Mouse (Mus musculus): ENCODE measurements around the gene Ube2g2. TPM values are rescaled to one million over a fixed set of nuclear protein-coding genes. Genes with fewer than 3 reads are reported as not detected.

Ube2g2 gene
- total RNA-seq, 2 experiments from 2014 or later, result 32.6 to 39.9 TPM

GRCm38 (mm10) chr10:77627497-77627896 lies 5.4 kb downstream of the Ube2g2 start:
- peak; percentile 67 to 82 for DNase-seq (ENCODE audit: extremely low spot score in 1 of 2, low spot score in 2 of 2)
- intact Hi-C loops (cut with DNase I), result loop anchor here (10.0 kb wide), 1 partner anchor 347 kb away; the partner anchor contains the start of genes 1810043G02Rik and Trpm2

- no peak for DNase-seq (ENCODE audit: extremely low spot score in 1 of 2, low spot score in 2 of 2)
- intact Hi-C loops (cut with DNase I), result loop anchor here (10.0 kb wide), 1 partner anchor 346 kb away; the partner anchor contains the start of genes 1810043G02Rik and Trpm2
Measured at GRCm38 (mm10) chr10:77629163-77629562, 7.1 kb downstream of the Ube2g2 start.

DNA sequence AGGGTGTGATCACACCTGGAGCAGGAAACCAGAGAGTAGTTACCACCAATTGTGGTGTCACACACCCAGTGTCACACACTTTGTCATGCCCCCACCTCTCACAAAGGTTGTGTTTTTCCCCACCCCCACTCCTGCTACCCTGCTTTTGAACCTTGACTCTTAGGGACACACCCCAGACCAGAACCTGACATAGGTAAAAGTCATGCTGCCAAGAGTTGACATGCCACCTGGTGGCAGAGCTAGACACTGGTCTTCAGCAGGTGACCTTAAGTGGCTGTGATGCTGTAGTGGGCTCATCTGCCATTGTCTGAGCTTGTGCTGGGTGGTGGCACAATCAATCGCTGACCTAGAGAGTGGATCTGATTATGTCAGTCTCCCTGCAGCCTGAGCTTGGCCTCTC lies 7.9 kb downstream of the Ube2g2 start:
- intact Hi-C loops (cut with DNase I), result loop anchor here (10.0 kb wide), 1 partner anchor 345 kb away; the partner anchor contains the start of genes 1810043G02Rik and Trpm2
- DNase-seq (ENCODE audit: extremely low spot score in 1 of 2, low spot score in 2 of 2), result no peak

GRCm38 (mm10) chr10:77634016-77634415 lies 11.9 kb downstream of the Ube2g2 start:
- intact Hi-C loops (cut with DNase I), result no loop called here
- DNase-seq (ENCODE audit: extremely low spot score in 1 of 2, low spot score in 2 of 2), result no peak

DNA sequence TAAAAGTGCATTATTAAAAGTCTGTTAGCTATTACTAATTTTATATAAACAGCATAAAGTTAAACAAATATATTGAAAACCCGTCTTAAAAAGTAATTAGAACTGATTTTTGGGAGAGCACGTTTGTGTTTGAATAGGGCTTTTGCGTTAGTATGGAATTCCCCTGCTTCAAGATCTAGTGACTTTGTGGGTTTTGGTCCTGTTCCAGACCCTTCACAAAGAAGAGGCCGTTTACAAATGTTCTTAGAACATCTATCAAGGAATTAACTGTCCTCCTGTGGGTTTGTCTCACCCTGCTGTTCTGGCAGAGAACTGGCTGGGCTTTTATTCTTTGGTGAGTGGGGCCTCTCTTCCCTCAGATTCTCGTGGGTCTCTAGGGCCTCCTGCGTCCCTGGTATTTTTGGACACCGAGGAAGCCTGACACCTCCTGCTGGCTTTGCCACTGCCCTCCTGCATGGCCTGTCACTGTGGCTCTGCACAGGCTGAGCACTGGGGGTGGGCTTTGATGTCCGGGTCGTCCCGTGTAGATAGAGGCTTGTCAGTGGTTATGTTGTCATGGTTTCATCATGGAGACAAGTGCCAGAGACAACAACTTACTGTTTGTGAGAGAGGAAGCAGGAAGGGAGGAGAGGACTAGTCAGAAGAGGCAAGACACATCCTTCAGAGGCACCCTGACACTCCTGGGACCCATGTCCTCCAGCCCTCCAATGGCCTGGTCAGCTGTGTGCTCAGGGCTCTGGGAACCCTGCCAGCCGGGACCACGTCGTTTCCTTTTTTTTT lies 12.6 kb downstream of the Ube2g2 start:
- intact Hi-C loops (cut with DNase I), result loop anchor here (5.0 kb wide), 1 partner anchor 243 kb away; no protein-coding TSS in a partner anchor
- DNase-seq (ENCODE audit: extremely low spot score in 1 of 2, low spot score in 2 of 2), result no peak

DNA sequence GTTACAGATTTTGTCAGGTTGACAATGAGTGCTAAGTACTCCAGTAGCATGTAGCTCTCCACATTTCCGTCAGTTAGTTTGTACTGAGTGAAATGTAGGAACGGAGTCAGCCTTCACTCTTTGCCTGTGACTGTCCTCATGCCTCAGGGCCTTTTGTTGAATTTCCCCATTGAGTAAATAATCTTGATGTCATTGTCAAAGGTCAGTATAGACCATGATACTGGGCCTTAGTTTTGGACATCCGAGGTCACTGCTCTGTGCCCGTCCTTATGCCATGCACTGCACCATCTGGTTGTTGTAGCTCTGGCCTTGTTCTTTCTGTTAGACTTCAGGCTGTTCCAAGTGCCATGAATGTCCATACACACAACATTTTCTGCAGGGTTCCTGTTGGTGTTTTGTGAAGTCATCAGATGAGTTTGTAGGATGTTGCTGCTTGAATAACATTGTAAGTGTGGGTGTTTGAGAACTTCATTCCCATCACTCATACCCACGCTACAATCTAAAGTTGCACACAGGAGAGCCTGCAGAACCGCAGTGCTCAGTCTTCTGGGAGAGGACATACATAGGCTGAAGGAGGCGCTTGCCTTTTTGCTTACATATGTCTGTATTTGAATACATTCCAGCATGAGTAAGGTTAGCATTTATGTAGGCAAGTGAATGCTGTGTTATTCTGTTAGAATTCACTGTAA lies 14.3 kb downstream of the Ube2g2 start:
- intact Hi-C loops (cut with DNase I), result loop anchor here (5.0 kb wide), 1 partner anchor 241 kb away; no protein-coding TSS in a partner anchor
- no peak for DNase-seq (ENCODE audit: extremely low spot score in 1 of 2, low spot score in 2 of 2)

DNA sequence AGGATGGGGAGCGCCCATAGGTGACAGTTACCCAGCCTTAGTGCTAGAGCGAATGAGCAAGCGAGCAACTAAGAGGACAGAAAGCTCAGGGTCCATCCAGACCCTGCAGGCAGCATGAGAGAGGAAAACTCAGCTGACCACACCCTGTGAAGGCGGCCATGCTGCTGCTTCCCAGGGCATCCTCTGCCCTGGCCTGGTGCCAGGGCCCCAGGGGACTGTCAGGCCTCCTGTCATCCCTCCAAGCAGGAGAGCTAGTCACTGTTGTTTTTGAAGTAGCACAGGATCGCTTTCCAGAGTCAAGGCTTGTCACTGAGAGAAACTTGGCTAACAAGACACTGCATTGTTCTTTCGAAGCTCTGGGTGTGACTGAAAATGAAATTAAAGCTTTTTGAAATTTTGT lies 16.9 kb downstream of the Ube2g2 start:
- intact Hi-C loops (cut with DNase I), result loop anchor here (5.0 kb wide), 1 partner anchor 238 kb away; no protein-coding TSS in a partner anchor
- DNase-seq (ENCODE audit: extremely low spot score in 1 of 2, low spot score in 2 of 2), result no peak

GRCm38 (mm10) chr10:77643160-77643559 lies 21.1 kb downstream of the Ube2g2 start:
- no peak for DNase-seq (ENCODE audit: extremely low spot score in 1 of 2, low spot score in 2 of 2)
- intact Hi-C loops (cut with DNase I), result no loop called here

DNA sequence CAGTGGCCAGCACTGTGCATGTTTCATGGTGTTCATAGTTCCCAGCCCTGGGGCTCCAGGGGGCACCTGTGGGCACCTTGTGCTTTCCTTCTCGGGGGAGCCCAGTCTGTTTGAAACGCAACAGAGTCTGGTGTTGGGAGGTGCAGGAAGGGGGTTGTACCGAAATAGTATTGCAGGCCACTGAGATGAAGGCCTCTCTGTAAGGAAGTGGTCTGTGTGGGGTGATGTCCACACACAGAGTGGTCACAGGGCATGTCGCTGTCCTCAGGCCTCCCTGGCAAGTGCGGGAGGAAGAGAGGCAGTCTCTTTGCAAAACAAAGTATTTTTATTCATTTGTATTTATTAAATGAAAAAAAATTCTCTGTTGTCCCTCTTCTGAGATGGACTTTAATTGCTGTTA lies 23.5 kb downstream of the Ube2g2 start:
- intact Hi-C loops (cut with DNase I), result no loop called here
- no peak for DNase-seq (ENCODE audit: extremely low spot score in 1 of 2, low spot score in 2 of 2)

- no peak for DNase-seq (ENCODE audit: extremely low spot score in 1 of 2, low spot score in 2 of 2)
- intact Hi-C loops (cut with DNase I), result no loop called here
Measured at GRCm38 (mm10) chr10:77647461-77647860, 25.4 kb downstream of the Ube2g2 start.

DNA sequence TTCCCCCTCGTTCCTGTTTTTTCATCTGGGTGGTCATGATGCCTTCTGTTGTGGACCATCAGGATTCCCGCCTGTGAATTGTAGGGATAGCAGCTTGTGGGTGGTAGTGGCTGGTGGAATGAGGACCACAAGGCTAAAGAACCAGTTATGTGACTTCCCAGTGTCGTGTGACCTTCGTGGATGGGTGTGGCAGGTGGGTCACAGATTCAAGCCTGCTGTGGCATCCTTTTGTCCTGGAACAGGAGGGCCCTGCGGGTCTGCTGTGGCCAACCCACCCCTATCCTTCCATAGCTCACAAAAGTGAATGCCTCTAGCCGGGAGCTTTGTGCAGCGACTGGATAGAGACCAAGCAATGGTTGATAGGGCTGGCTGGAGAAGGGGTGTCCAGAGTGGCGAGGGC lies 25.8 kb downstream of the Ube2g2 start:
- intact Hi-C loops (cut with DNase I), result no loop called here
- no peak for DNase-seq (ENCODE audit: extremely low spot score in 1 of 2, low spot score in 2 of 2)

GRCm38 (mm10) chr10:77652046-77652445 lies 30.0 kb downstream of the Ube2g2 start:
- DNase-seq (ENCODE audit: extremely low spot score in 1 of 2, low spot score in 2 of 2), result no peak
- intact Hi-C loops (cut with DNase I), result no loop called here

DNA sequence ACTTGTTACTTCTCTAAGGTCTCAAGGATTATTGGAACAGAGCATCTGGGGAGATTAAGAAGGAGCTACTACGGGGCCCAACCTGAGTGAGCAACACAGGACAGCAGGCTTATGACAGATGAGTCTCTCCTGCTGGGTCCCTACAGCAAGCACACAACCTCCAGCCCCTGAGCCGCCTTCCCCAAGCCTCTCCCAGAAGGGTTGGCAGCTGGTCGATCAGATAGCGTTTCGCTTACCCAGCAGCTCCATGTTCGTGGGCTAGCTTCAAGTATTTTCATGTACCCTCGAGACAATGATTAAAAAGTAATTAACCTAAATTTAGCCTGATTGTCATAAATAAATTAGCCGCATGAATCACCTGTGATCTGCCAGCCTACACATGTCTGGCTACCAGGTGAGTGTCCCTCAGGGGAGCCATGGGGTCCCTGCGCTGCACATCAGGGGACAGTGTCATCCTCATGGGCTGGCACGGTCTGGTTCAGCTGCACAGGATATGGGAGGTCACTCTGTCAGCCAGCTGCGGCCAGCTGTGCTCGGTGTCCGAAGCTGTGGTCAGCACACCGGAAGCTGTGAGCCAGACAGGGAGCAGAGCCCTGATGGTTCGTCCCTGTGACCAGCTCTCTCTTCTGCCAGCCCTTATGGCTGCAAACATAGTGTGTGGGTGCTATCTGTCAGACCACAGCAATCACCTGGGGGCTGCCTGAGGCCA lies 36.4 kb downstream of the Ube2g2 start:
- no peak for DNase-seq (ENCODE audit: extremely low spot score in 1 of 2, low spot score in 2 of 2)
- intact Hi-C loops (cut with DNase I), result no loop called here

GRCm38 (mm10) chr10:77663949-77664665 lies 42.0 kb downstream of the Ube2g2 start:
- intact Hi-C loops (cut with DNase I), result no loop called here

DNA sequence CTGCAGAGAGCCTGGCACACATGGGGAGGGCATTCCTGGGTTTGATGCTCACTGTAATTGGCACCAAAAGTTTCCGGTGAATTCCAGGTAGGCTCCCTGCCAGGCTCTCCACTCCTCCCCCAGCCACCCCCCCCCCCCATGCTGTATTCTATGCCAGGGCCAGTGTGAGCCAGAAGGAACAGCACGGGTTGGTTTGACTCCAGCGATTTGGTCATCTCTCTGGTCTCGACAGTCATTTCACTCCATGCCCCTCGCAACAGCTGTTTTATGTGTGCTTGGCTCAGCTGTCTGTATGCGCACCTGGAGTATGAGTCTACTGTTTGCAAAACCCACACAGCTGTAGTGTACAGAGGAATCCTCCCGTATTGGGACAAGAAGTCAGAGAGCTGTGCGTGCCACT lies 44.3 kb downstream of the Ube2g2 start:
- intact Hi-C loops (cut with DNase I), result no loop called here
- DNase-seq (ENCODE audit: extremely low spot score in 1 of 2, low spot score in 2 of 2), result no peak

More at GRCm38 (mm10) chr10:77663949-77664665, 42.0 kb downstream of the Ube2g2 start:
- no peak for DNase-seq (ENCODE audit: extremely low spot score in 1 of 2, low spot score in 2 of 2)

DNA sequence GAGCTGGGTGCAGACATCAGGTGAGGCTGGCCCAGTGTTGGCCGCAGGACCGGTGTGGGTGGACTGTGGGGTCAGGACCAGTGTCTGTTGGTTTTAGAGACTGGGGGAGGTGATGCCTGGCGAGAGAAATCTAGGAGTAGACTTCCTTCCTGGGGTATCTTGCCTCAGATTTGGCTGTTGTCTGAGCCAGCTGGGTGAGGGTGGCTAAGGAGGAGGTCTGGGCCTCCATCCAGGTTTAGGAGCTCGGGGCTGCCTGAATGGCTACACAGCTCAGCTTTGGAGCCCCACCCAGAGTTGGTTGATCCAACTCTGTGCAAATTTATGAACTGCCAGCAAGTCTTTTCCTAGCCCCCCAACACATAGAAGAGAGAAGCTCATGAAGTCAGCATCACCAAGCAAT lies 45.3 kb downstream of the Ube2g2 start:
- DNase-seq (ENCODE audit: extremely low spot score in 1 of 2, low spot score in 2 of 2), result no peak
- intact Hi-C loops (cut with DNase I), result no loop called here

DNA sequence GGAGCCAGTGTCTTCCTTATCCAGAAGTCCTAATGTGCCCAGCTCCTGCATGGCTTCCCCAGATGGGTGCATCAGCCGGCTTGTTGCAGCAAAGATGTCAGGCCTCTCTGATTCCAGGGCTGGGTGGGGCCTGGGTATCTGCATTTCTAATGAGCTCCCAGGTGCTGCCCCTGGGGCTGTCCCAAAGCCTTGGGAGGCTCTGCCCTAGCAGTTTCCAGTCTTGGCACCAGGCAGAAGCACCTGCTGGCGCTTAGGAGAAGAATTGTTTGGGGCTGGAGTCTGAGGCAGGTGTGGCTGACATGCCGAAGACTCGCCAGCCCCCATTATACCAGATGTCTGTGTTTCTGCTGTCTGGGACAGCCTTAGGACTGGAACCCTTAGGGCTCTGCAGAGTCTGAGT lies 48.6 kb downstream of the Ube2g2 start:
- intact Hi-C loops (cut with DNase I), result no loop called here
- no peak for DNase-seq (ENCODE audit: extremely low spot score in 1 of 2, low spot score in 2 of 2)

GRCm38 (mm10) chr10:77671519-77671918 lies 49.4 kb downstream of the Ube2g2 start:
- intact Hi-C loops (cut with DNase I), result no loop called here
- DNase-seq (ENCODE audit: extremely low spot score in 1 of 2, low spot score in 2 of 2), result no peak

DNA sequence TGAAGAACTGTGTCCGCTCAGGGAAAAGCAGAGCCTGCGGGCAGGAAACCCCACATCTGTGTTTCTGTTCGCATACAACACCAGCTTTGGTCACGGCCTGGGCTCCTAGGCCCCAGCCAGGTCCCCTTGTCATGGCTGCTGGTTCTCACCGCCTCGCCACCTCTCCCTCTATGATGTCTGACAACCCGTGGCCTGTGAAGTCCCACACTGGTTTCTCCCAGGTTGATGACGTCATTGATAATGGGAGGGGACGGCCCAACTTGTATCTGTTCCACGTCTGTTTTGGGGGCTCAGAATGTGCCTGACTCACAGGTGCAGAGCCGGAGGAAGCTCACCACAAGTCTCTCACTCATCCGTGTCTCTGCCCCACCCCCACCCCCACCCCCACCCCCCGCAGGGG lies 51.7 kb downstream of the Ube2g2 start:
- intact Hi-C loops (cut with DNase I), result no loop called here
- no peak for DNase-seq (ENCODE audit: extremely low spot score in 1 of 2, low spot score in 2 of 2)

All from left cerebral cortex, postnatal 10 days (tissue).